Mouse (Mus musculus) neural tube, embryonic 15.5 days (tissue): ENCODE results near the gene Hoxd1. TPM values are rescaled to one million over a fixed set of nuclear protein-coding genes. Genes with fewer than 3 reads are reported as not detected.

Source experiments
- microRNA counts: library from miRNA; unstranded; fragments of <30 nt; microRNA quantifications from one replicate; lab custom pipeline; 2016
- microRNA-seq: library from miRNA; unstranded; fragments of <30 nt; microRNA quantifications from one replicate; pipeline ENCODE4, GENCODE M21; 2017
- polyA plus RNA-seq: library from polyadenylated mRNA; unstranded; fragments of >200 nt; fragmentation: Nextera tagmentation; extraction: Ambion mirVana; gene quantifications from 2 replicates; pipeline ENCODE4 v1.2.1, GENCODE M21; 2015

Gene Hoxd1
- polyA plus RNA-seq, 1 experiment from 2014 or later, result 2.1 TPM

MicroRNAs encoded within 50 kb of the gene (microRNA counts, 519-probe panel; counts per million panel counts)
- 4,354 counts per million, percentile 97 among the panel's probes with 10 or more counts for microRNA mmu-miR-10b (lab: Ali Mortazavi, UCI)

Small RNA genes lying within 50 kb of the gene (microRNA-seq; reads per million reads assigned to microRNA genes)
- gene Mir10b, result 188,864 reads per million, percentile 100 among the genes with 10 or more reads in this experiment

Other genes starting within 250 kb of the Hoxd1 start
- gene Lnpk, start 183.5 kb upstream of the Hoxd1 start, polyA plus RNA-seq, result 39.6 and 43.4 TPM in 2 replicates
- gene Evx2, start 103.4 kb upstream of the Hoxd1 start, polyA plus RNA-seq, result 0.23 and 0.42 TPM in 2 replicates
- 0.14 and 0.20 TPM in 2 replicates for gene Hoxd13, start 94.7 kb upstream of the Hoxd1 start, polyA plus RNA-seq
- 0.38 and 0.43 TPM in 2 replicates for gene Hoxd12, start 88.0 kb upstream of the Hoxd1 start, polyA plus RNA-seq
- gene Hoxd11, start 83.4 kb upstream of the Hoxd1 start, polyA plus RNA-seq, result 4.1 and 9.2 TPM in 2 replicates
- 61.8 and 83.6 TPM in 2 replicates for gene Hoxd10, start 71.1 kb upstream of the Hoxd1 start, polyA plus RNA-seq
- gene Hoxd9, start 65.3 kb upstream of the Hoxd1 start, polyA plus RNA-seq, result 20.0 and 21.3 TPM in 2 replicates
- 12.4 and 12.5 TPM in 2 replicates for gene Hoxd8, start 58.4 kb upstream of the Hoxd1 start, polyA plus RNA-seq
- 14.5 and 29.1 TPM in 2 replicates for gene Hoxd3, start 51.1 kb upstream of the Hoxd1 start, polyA plus RNA-seq
- gene Hoxd4, start 51.1 kb upstream of the Hoxd1 start, polyA plus RNA-seq, result 4.3 and 4.5 TPM in 2 replicates
- gene Gm28230, start 36.3 kb upstream of the Hoxd1 start, polyA plus RNA-seq, result 0.96 and 2.0 TPM in 2 replicates
- 149 and 162 TPM in 2 replicates for gene Mtx2, start 62.8 kb downstream of the Hoxd1 start, polyA plus RNA-seq